Comparison of ENCODE assay signal across 11 mouse cellular contexts in the genomic region with DNA sequence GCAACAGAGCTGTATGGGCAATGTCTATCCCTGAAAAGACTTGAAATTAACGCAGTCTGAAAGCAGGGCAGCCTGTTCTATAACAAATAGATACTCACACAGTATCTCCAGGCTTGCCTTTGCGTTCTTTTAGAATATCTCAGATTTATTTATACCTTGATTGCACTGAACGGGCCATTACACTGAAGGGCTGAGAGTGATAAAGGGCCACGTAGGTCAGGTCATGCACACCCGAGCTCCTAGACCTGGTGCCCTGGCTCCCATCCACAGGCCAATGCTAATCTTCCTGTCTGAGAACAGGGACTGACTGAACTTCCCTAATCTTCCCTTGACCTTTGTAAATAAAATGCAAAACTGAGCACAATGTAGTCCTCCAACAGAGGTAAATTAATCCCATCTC.
DNase-seq lines count a peak whose midpoint lies in the region; ATAC-seq and TF ChIP-seq lines count a peak whose summit lies in the region.
"Had no signal": no experiment of that assay in that cellular context is flagged by ENCODE, and none has a peak within 500 bp of the region (broad histone marks: within the 10 kb centered on the region; RNA-seq: fewer than 3 reads in every experiment).

No protein-coding gene starts in this region.

- H3K4me3 ChIP-seq in gastrocnemius, adult 2 months, result no peak overlapping the region
- H3K4me3 ChIP-seq in lung, embryonic 14.5 days (ENCODE audit: low read depth, low read length), result no peak overlapping the region
- H3K4me3 ChIP-seq in intestine, embryonic 16.5 days (ENCODE audit: low read length), result no peak overlapping the region
- H3K4me3 ChIP-seq: embryonic facial prominence, embryonic 13.5 days; neural tube, embryonic 15.5 days had no signal

- H3K27me3 ChIP-seq in lung, embryonic 14.5 days (ENCODE audit: insufficient read depth, low read length), result no peaks in the 10 kb centered on the region
- H3K27me3 ChIP-seq in intestine, embryonic 16.5 days (replicated peaks; ENCODE audit: control insufficient read depth, insufficient read depth, low read length), result no peaks in the 10 kb centered on the region
- H3K27me3 ChIP-seq: embryonic facial prominence, embryonic 13.5 days; neural tube, embryonic 15.5 days; Patski had no signal

- H3K9ac ChIP-seq in lung, embryonic 14.5 days, result no peak overlapping the region
- 0 out of 2 replicates have a peak overlapping the region, but pooled peaks have one; percentile 16 for H3K9ac ChIP-seq in intestine, embryonic 16.5 days (ENCODE audit: low read depth, low read length)
- H3K9ac ChIP-seq: embryonic facial prominence, embryonic 13.5 days; neural tube, embryonic 15.5 days had no signal

- no peaks in the 10 kb centered on the region for H3K36me3 ChIP-seq in lung, embryonic 14.5 days (ENCODE audit: insufficient read depth)
- H3K36me3 ChIP-seq in intestine, embryonic 16.5 days (ENCODE audit: control insufficient read depth, insufficient read depth, low read length), result no peaks in the 10 kb centered on the region
- H3K36me3 ChIP-seq: embryonic facial prominence, embryonic 13.5 days; neural tube, embryonic 15.5 days had no signal

- WGBS in lung, embryonic 14.5 days, result 64% methylated on average over 5 of the region's 5 CpGs
- 61% methylated on average over 5 of the region's 5 CpGs for WGBS in intestine, embryonic 16.5 days

- DNase-seq in gastrocnemius, adult 2 months, result no peak
- DNase-seq in gastrocnemius, postnatal 10 days, result no peak
- no peak for DNase-seq in lung, embryonic 14.5 days
- no peak for DNase-seq in lung, postnatal 25 days (ENCODE audit: low spot score)
- no peak for DNase-seq in embryo, embryonic 10.5 days (ENCODE audit: low spot score)
- DNase-seq in embryo, embryonic 10 days (ENCODE audit: low spot score), result no peak

- peaks cover 8% of the 10 kb centered on the region for H3K4me1 ChIP-seq in lung, embryonic 14.5 days (ENCODE audit: insufficient read depth)
- peaks cover 21% of the 10 kb centered on the region for H3K4me1 ChIP-seq in intestine, embryonic 16.5 days (ENCODE audit: control insufficient read depth, insufficient read depth, low read length)

- no peak overlapping the region for H3K4me2 ChIP-seq in lung, embryonic 14.5 days
- H3K4me2 ChIP-seq in intestine, embryonic 16.5 days (ENCODE audit: low read depth, low read length), result no peak overlapping the region
- H3K4me2 ChIP-seq: embryonic facial prominence, embryonic 13.5 days; neural tube, embryonic 15.5 days had no signal

- H3K9me3 ChIP-seq in lung, embryonic 14.5 days (ENCODE audit: low read depth, low read length), result no peaks in the 10 kb centered on the region
- H3K9me3 ChIP-seq in intestine, embryonic 16.5 days (ENCODE audit: control insufficient read depth, low read length), result no peaks in the 10 kb centered on the region
- H3K9me3 ChIP-seq: embryonic facial prominence, embryonic 13.5 days; neural tube, embryonic 15.5 days had no signal

- TF ChIP-seq CTCF in gastrocnemius, adult 2 months (IDR thresholded peaks at IDR 0.05), result no peak
- no peak for TF ChIP-seq CTCF in lung, embryonic 14.5 days (IDR thresholded peaks at IDR 0.05; ENCODE audit: low read depth)

- H3K27ac ChIP-seq in gastrocnemius, adult 2 months, result peak overlapping the region; percentile 86
- peak overlapping the region; percentile 79; the same call in 1 of the 2 replicates for H3K27ac ChIP-seq in lung, embryonic 14.5 days (ENCODE audit: low read depth)
- H3K27ac ChIP-seq in intestine, embryonic 16.5 days (ENCODE audit: low read length), result peak overlapping the region; percentile 84
- H3K27ac ChIP-seq: neural tube, embryonic 15.5 days had no signal

- no peak for ATAC-seq in lung, embryonic 14.5 days (ENCODE audit: insufficient read depth)
- ATAC-seq in intestine, embryonic 16.5 days, result no peak; the same call in 1 of the 2 replicates
- peak; percentile 10; the same call in 1 of the 2 replicates for ATAC-seq in monocyte, adult 5-6 weeks (replicated peaks; ENCODE audit: insufficient number of reproducible peaks, low FRiP score, low TSS enrichment, poor library complexity, severe bottlenecking)

- intact Hi-C loops in gastrocnemius, adult 2 months (cut with DNase I), result no loop called here
